Mouse (Mus musculus) bone marrow, adult 2 months (tissue): Measurements from ENCODE around the gene Socs2. TPM values are rescaled to one million over a fixed set of nuclear protein-coding genes. Genes with fewer than 3 reads are reported as not detected.

Experiments
- H3K27ac ChIP-seq: fragments of 200-500 bp; 2 replicates; pipeline ENCODE4 v1.5.1; 2012; ENCODE audit warnings: low read depth, mild to moderate bottlenecking, control low read depth, inconsistent platforms, low read length; ENCODE audit not compliant: control insufficient read depth, poor library complexity, insufficient read depth
- H3K4me1 ChIP-seq: fragments of 200-500 bp; 2 replicates; pipeline ENCODE4 v1.6.1; 2011; ENCODE audit warnings: low read length; ENCODE audit not compliant: control insufficient read depth, insufficient read depth
- H3K4me3 ChIP-seq: fragments of 200-500 bp; replicated peaks from 2 replicates; pipeline ENCODE3; 2011; ENCODE audit warnings: mild to moderate bottlenecking, low read depth, low read length, control low read depth; ENCODE audit not compliant: control insufficient read depth
- CTCF ChIP-seq: fragments of 200-500 bp; IDR thresholded peaks from 2 replicates; pipeline ENCODE4 v1.5.1; 2011; ENCODE audit warnings: low read length, control low read depth; ENCODE audit not compliant: control insufficient read depth, insufficient read depth
- POLR2A ChIP-seq: fragments of 200-500 bp; IDR thresholded peaks from 2 replicates; pipeline ENCODE4 v1.6.1; 2011; ENCODE audit warnings: low read depth, mild to moderate bottlenecking, control low read depth, low read length, borderline replicate concordance; ENCODE audit not compliant: control insufficient read depth
- WGBS: fragments of 180-500 bp; shearing (Covaris S2); methylation state at CpG from one replicate; pipeline ENCODE4 v1.1.7; 2018; 5-methylcytosine and 5-hydroxymethylcytosine counted together
- polyA plus RNA-seq: library from polyadenylated mRNA; stranded (reverse); fragments of >200 nt; gene quantifications from 2 replicates; pipeline ENCODE4 v1.2.4, GENCODE M21; 2011; ENCODE audit warnings: low replicate concordance; ENCODE audit not compliant: missing spikeins, insufficient read depth, insufficient read length

Gene Socs2
- polyA plus RNA-seq, 1 experiment, result 22.7 TPM

DNA sequence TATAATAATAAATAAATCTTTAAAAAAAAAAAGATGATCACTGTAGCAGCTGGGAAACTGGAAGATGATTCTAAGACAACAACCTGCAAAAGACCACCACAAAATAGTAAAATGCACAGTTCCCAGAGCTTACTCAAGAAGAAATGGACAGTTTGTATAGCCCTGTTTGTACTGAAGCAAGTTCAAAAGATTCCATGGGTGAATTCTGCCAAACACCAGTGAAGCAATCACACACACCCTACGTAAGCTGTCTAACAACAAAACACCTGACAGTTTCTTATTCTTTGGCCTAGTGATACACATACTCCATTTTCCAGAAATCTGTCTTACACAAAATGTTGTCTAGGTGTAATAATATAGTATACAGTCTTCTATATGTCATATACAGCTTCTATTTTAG, 12.1 kb upstream of the Socs2 start:
- TF ChIP-seq CTCF, result no peak
- TF ChIP-seq POLR2A, result no peak
- WGBS, result 85% methylated on average over 1 of the region's 1 CpGs
- no peak overlapping the region for H3K27ac ChIP-seq
- H3K4me3 ChIP-seq, result no peak overlapping the region
- H3K4me1 ChIP-seq, result peaks cover 1% of the 10 kb centered on the region; the same call in 1 of the 2 replicates

DNA sequence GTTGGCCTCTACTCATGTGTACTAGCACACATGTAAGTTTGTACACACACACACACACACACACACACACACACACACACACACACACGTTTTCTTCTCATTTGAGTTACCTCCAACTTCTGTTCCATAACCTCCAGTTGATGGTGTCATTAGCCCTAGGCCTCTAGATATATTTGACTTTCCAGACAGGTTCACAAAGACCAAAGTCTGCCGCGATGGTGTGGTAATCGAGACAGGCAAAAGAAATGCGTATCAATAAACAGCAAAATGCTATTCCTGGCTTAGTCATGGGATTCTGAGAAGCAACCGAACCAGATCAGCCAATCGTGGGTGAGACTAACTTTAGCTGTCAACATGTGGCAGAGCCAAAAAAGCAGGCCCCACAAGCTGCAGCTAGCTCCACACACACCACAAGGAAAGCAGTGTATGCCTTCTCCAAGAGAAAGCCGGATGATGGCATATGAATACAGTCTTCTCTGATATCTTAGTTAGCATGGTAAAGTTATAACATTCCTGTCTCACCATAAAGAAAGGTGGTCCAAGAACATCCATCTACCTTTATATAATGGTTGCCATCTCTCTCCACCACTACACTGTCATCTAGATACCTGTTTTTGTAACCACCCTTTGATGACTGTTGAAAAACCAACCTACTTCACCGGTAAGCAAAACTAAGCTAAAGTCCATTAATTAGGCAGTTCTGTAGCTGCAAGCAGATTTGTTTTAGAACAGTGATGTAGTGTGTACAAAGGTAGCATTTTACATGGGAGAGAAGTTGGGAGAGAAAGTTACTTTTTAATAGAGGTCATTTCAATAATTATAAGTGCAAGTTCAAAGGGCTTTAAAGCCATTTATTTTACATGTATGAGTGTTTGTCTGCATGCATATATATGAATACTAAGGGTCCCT, 9.5 kb upstream of the Socs2 start:
- Histone ChIP-seq H3K4me3 (no peak overlapping the region), H3K27ac (no peak overlapping the region), H3K4me1 (peaks cover 1% of the 10 kb centered on the region; the same call in 1 of the 2 replicates)
- TF ChIP-seq POLR2A (no peak), CTCF (no peak)
- WGBS, result 79% methylated on average over 9 of the region's 9 CpGs

DNA sequence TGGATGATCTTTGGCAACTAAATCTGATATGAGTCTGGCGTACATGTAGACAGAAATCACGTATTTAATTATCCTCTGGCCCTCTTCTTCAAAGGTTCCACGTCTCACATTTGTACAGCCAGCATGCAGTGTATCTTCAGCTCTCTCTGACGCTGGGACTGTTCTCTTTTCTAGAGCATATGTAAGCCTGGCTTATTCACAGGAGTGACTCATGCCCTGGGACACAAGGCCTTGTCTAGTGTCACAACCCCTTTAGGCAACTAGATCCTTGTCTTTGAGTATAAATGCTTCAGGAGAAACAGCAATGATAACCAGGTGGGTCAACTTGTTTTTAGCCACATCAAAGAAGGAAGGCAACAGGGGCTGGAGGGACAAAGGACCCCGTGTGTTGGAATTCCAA, 5.7 kb upstream of the Socs2 start:
- Histone ChIP-seq H3K4me1 (no peaks in the 10 kb centered on the region), H3K27ac (no peak overlapping the region), H3K4me3 (no peak overlapping the region)
- no peak for TF ChIP-seq CTCF
- no peak for TF ChIP-seq POLR2A
- 78% methylated on average over 5 of the region's 5 CpGs for WGBS

DNA sequence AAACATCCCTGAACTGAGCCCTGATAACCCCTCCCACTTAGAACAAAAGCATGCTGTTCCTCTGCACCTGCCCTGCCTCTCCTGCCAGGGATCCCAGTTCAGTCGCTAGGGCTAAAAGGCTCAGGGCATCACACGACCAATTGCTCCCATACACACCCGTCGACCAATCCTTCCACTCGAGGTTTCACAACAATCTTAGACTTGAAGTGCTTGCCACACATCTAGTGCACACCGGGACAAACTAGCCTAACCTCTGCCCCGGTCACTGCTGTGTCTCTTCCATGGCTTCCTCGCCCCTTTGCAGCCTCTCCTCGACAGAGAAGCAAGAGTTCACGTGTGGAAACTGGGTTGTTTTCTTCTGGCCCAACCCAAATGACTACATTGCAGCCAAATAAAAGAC, 3.3 kb upstream of the Socs2 start:
- WGBS, result 58% methylated on average over 10 of the region's 10 CpGs
- H3K4me1 ChIP-seq, result no peaks in the 10 kb centered on the region
- no peak for TF ChIP-seq CTCF
- TF ChIP-seq POLR2A, result no peak
- no peak overlapping the region for H3K4me3 ChIP-seq
- H3K27ac ChIP-seq, result no peak overlapping the region

DNA sequence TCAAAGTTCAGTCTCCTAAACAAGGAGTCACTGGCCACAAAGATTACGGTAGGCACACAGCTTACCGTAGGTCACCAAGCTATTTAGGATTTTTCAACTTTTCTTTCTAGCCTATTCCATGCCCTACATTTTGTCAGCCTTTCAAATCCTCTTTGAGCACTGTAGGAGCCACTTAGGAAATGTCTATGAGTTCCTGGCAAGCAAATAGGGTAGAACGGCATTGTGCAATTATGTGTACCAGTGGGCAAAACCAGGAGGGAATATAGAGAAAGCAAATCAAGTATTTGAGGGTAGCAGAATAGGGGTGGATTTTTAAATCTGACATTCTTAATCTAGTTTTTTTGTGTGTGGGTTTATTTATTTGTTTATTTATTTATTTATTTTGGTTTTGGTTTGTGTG, 2.7 kb upstream of the Socs2 start:
- Histone ChIP-seq H3K27ac (no peak overlapping the region), H3K4me1 (no peaks in the 10 kb centered on the region), H3K4me3 (no peak overlapping the region)
- 77% methylated on average over 3 of the region's 3 CpGs for WGBS
- TF ChIP-seq CTCF (no peak), POLR2A (no peak)

DNA sequence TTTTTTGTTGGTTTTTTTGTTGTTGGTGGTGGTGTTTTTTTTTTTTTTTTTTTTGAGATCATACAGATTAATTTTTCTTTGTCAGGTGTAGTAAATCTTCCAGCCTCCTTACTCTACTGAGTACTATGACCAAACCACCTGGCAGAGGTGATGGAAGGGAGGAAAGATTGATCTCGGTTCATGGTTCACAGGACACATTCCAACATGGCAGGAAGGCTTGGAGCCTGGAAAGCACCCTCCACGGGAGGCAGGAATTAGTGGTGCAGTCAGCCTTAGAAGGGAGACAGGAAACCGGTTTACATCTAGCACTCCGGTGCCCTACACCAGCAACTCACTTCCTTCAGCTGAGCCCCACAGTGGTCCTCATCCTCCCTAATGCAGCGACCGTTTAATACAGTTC, 1.7 kb upstream of the Socs2 start:
- WGBS, result 9% methylated on average over 6 of the region's 6 CpGs
- Histone ChIP-seq H3K4me1 (no peaks in the 10 kb centered on the region), H3K4me3 (no peak overlapping the region), H3K27ac (no peak overlapping the region)
- no peak for TF ChIP-seq CTCF
- TF ChIP-seq POLR2A, result no peak

DNA sequence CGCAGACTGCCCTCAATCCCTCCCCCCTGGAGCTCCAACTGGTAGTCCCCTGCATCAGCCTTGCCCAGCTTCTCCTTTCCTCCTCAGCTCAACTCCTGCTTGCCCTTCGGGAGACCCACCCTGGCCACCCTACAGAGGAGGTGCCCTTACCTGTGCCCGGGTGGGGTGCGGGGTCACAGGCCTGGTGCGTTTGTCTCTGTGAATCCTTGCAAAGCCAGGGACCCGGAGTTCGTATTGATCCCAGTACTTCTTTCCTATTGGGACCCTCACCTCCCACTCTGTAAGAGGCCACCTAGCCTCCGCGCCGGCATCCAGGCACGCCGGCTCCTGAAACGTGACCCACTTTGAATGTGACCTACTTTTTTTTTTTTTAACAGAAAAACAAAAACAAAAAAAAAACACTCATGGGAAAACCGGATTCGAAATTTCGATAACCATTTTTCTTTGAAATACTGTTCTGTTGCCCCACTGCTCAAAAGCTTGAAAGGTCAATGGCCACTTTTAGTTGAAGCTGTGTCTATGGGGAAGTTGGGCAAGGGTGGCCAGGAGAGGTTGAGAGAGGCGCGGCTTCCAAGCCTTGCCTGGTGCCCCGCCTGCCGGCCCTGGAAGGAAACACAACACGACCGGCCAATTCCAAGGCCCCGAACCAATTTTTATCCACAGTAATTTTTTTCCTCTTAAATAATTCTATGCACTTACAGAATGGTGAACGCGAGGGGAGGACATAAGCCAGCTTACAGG, 686 bp upstream of the Socs2 start:
- Histone ChIP-seq H3K27ac (no peak overlapping the region), H3K4me1 (no peaks in the 10 kb centered on the region), H3K4me3 (no peak overlapping the region)
- TF ChIP-seq POLR2A, result no peak
- TF ChIP-seq CTCF, result peak; percentile 64
- WGBS, result 1% methylated on average over 25 of the region's 25 CpGs

DNA sequence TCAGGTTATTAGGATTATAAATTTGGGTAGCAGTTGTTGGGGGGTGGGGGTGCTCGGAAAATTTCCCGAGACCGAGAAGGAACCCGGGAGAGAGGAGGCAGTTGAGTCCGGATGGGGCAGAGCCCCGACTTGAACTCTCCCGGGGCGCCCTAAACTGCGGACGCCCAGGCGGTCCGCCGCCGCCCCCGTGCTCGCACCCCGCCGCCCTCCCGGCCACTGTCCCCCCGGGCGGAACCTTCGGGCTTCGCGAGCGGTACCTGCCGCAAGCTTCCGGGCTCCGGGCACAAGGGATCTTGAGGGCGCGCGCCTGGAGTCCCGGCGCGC, 657 bp downstream of the Socs2 start:
- TF ChIP-seq CTCF (no peak), POLR2A (no peak)
- Histone ChIP-seq H3K27ac (no peak overlapping the region; the same call in 1 of the 2 replicates), H3K4me3 (peak overlapping the region; percentile 25), H3K4me1 (no peaks in the 10 kb centered on the region)
- under 1% methylated on average over 34 of the region's 34 CpGs for WGBS
